Mouse (Mus musculus) small intestine, adult 10 weeks (tissue): ENCODE data around the gene Taf1b. TPM values are rescaled to one million over a fixed set of nuclear protein-coding genes. Genes with fewer than 3 reads are reported as not detected.

Experiments used
- polyA plus RNA-seq: library from polyadenylated mRNA; stranded (reverse); fragments of 350-450 nt; fragmentation: Illumina TruSeq; extraction: RNeasy Lipid Tissue Mini Kit (QIAGEN cat#74804); gene quantifications from one replicate; pipeline ENCODE4 v1.2.3, GENCODE M21; 2014; ENCODE audit warnings: low replicate concordance

Gene Taf1b
- polyA plus RNA-seq, result 13.0 TPM

DNA sequence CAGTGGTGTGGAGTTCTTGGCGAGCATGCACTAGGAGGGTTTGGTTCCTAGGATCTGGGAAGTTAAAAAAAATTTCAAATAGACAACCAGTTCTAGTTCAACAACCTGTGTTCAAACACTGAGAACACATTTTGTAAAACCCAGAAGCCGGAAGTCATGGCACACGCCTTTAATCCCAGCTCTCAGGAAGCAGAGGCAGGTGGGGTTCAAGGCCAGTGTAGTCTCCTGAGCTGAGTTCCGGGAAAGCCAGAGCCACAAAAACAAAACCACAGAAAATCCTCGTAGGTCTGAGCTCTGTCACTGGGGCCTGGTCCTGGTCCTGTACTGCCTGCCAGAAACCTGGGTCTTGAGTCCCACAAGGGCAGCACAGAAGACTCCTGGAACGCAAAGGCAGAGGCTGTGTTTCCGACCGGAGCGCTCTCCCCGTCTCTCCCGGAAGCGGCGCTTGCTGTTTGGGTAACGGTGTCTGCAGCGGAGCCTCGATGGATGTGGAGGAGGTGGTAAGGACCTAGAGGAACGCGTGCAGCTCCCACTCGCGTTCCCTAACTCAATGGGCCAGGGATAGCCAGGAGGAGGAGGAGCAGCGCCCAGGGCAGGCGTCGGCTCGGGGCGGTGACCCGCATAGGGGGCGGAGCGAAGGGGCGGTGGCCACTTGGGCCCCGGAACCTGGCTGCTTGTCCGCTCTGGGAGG, at the start of gene Taf1b:
Taf1b (plus strand) TSS at position 210 of the 691 bp plus-strand sequence.

DNA sequence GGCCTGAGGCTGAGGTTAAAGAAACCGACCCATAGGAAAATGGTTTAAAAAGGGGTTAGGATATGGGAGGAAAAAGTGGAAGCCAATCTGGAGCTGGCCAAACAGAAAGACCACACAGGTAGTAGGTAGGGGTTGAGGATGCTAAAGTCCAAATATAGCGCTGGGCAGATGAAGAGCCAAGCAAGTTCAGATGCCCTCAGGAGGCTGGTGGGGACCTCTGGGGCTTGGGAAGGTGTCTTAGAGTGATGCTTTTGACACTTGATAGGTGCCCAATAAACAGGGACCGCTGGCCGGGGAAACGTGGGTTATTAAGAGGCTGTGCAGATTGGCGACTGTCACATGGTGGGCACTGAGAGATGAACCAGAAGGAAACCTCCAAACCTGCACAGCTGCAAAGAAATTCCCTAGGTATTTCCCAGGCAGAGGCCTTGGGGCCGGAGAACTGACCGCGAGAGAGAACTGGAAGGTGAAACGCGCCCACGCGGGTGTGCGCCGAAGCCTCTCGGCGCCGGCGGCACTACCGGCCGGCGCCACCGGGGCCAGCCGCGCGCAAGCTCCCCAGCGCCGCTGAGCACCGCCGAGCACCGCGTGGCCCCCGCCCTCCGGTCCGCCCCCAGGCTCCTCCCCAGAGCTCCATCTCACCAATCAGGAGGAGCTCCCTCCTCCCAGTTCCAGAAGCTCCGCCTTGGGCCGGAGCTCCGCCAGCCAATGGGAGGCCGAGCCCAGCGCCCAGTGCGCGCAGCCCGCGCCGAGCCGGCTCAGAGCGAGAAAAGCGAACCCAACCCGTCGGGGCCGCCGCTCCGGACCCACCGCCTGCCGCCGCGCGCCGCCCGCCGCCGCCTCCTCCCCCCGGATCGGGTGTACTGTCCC, 73.6 kb downstream of the Taf1b start, which contains the start of gene Grhl1:
Grhl1 (plus strand) TSS at position 761 of the 870 bp plus-strand sequence.

Other genes with a start within 250 kb of the Taf1b start
- gene Grhl1, start 73.9 kb downstream of the Taf1b start, polyA plus RNA-seq, result 0.78 TPM
- gene Klf11, start 152.9 kb downstream of the Taf1b start, polyA plus RNA-seq, result 5.9 TPM
- gene Cys1, start 183.5 kb downstream of the Taf1b start, polyA plus RNA-seq, result 0.48 TPM
- gene Rrm2, start 209.9 kb downstream of the Taf1b start, polyA plus RNA-seq, result 33.6 TPM